Mouse (Mus musculus) layer of hippocampus, adult 11-12 months (tissue): ENCODE measurements around the gene Ptf1a.

Experiments used
- DNase-seq: peaks from one replicate; pipeline ENCODE4 v3.0.0; 2022; ENCODE audit warnings: low spot score

The Ptf1a gene

DNA sequence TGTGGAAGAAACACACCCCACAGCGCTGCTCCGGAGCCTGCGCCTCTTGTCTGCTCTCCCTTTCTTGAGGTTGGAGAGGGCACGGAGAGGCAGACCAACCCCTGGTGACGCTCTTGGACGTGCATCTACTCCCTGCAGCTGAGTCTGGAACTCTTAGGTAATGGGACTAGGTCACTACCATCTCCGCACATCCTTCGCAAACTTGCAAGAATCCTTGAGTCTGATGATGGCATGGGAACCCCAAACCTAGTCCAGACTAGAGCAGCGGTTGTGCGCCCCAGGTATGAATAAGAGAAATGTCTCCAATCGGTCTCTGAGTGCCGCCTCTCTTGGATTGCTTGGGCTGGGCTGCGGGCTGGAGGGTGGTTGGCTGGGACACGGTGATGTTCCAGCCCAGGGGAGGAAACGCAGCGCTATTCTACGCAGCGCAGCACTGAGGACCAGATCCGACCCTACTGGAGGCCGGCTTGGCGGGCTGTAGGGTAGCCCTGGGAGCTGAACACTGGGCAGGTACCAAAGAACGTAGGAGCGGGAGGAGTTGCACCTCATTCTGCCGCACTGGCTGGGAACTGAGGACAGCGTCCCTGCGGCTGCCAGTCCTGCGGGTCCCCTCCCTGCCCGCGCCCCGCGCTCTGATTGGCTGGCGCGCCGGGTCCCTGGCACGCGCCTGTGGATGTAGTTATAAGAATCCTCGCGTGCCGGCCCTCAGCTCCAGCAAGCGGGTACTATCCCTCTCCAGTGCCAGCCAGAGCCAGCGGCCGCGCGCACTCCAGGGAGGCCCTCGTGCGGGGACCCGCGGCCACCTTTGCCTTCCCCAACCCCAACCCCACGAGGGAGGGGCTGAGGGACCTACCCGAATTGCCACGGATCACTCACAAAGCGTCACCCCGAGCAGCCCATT, at the start of gene Ptf1a:
Ptf1a (plus strand) TSS at position 733 of the 901 bp plus-strand sequence.
- DNase-seq, result no peak

DNA sequence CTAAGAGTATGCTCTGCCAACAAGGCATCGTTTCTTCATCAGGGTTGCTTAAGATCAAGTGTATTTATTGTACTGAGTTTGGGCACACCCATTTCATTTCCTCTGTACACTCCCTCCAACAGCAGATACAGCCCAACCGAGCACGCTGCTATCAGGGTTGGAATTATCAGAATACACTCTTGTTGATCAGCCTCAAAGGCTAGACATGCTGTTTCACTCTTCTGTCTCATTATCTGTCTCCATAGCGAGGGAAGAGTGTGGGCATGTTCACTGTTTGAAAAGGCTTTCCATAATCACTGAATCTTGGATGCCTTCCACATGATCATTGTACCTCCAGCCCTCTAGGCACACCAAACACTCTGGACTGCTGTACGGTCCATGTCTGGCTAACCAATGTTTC, 40.1 kb upstream of the Ptf1a start:
- no peak for DNase-seq

DNA sequence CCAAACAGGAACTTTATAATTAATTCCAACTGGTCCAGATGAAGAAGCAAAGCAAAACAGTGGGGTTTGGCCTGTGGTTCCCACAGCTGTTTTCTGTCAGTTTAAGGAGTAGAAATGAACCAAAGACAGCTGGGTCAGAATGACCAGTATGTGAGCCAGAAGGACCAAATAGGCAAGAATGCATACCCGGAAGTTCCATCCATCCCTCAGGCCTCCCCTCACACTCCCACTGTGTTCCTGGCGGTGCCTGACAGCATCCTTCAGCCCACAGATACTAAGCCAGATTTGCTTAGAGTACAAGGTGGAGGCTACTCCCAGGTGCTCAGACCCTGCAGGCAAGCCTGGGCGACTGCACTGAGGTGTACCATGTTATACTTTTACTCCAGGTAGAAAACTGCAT, 38.9 kb upstream of the Ptf1a start:
- no peak for DNase-seq

DNA sequence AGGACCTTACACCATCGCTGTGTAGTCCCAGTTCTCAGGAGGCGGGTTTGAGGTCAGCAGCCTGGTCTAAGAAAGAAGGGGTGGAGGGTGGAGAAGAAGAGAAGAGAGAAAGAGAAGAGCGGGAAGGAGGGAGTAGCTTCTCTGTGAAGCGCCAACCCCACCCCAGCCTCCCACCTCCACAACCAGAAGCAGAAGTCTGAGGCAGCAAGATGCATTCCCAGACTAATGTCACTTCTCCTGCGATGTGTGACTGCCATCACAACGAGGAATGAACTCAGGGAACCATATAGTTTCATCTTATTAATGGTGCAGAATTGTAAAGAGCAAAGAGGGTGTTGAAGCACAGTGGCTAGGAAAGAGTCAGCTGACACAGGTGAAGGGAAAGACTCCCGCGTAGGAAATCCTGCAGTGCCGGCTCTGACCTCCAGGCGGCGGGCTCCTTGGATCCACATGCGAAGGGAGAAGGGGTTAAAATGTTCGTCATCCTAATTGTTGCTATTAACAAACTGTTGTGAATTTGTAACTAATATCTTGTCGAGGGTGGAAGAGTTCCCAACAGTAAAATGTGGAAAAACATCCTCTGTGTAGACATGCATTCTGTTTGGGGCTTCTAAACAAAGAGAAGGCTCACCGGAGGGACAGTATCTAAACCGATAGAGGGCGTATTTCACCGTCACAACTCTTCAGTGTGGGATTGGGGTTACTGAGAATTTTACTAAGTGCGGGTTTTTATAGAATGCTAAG, 31.1 kb upstream of the Ptf1a start:
- DNase-seq, result peak; percentile 75

GRCm38 (mm10) chr2:19415063-19415521, 30.4 kb upstream of the Ptf1a start:
- DNase-seq, result peak; percentile 78

- no peak for DNase-seq
Observed at GRCm38 (mm10) chr2:19416066-19416465, 29.4 kb upstream of the Ptf1a start.

GRCm38 (mm10) chr2:19419686-19420345, 25.6 kb upstream of the Ptf1a start:
- DNase-seq, result no peak

GRCm38 (mm10) chr2:19422226-19422625, 23.2 kb upstream of the Ptf1a start:
- no peak for DNase-seq

GRCm38 (mm10) chr2:19423086-19423485, 22.4 kb upstream of the Ptf1a start:
- DNase-seq, result no peak

GRCm38 (mm10) chr2:19429031-19429430, 16.4 kb upstream of the Ptf1a start:
- DNase-seq, result no peak

GRCm38 (mm10) chr2:19429691-19430690, 15.5 kb upstream of the Ptf1a start:
- DNase-seq, result no peak

DNA sequence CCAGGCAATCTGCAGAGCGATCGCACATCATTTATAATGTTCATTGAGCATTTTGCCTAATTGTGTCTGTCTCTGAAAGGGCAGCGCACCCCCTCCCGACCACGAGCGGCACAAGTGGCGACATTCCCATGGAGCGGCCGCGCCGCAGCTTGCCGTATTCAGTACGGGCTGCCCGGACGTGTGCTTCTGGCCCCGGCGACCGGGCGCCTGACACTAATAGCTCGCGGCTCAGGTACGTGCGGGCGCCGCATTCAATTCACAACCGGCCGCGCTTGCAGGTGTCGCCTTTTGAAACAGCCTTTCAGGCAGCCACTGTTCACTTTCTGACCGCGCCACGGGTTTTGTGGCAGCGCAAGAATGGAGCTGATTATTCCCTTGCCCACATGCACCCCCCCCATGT, 14.7 kb upstream of the Ptf1a start:
- DNase-seq, result no peak

- DNase-seq, result no peak
Observed at GRCm38 (mm10) chr2:19431186-19431585, 14.3 kb upstream of the Ptf1a start.

DNA sequence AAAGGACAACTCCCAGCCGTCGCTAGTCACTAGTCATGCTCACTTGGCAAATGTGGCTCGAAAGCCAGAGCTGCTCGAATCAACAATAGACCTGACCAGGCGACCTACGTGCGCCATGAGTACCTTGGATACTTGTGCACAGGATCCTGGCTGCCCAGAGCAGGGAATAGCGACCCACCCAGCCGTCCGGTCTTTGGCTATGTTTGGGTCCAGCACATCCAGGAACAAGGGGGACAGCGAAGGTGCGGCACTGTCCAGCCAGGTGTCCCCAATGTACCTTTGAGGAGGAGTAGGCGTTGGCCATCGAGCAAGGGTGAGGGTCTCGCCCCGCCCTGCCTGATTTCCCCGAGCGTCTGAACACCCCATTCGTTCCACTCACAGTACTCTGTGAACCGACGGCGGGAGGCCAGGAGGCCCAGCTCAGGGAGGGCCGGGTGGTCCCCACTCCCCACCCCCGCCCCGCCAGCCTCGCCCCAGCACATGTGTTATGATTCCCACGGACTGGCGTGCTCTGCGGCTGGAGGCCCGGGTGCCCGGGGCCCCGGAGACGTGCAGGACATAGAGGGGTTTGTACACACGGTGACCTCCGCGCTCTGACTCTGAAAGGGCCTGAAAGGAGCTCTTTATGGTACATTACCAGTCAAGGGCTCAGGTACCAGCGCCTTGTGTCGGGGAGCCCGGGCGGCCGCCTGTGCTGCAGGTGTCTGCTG, 13.7 kb upstream of the Ptf1a start:
- no peak for DNase-seq

DNA sequence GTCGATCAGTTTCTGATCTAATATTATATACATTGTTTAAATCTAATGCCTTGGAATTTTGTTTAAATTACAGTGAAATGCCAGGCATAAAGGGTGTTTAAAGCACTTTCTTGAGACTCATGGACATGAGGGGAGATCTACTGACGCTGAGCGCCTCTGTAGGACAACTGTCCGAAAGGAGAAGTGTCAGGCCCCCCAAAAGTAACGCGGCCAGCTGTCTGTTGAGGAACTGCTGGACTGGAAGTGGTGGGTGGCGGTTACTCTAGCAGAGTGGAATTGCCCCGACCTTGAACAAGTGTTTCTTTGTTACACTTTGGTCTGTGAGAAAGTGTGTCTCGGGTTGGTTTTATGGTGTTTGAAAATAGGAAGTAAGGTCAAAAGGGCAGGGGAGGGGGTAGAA, 1.1 kb upstream of the Ptf1a start:
- no peak for DNase-seq

GRCm38 (mm10) chr2:19445871-19446501, 523 bp downstream of the Ptf1a start:
- DNase-seq, result no peak

DNA sequence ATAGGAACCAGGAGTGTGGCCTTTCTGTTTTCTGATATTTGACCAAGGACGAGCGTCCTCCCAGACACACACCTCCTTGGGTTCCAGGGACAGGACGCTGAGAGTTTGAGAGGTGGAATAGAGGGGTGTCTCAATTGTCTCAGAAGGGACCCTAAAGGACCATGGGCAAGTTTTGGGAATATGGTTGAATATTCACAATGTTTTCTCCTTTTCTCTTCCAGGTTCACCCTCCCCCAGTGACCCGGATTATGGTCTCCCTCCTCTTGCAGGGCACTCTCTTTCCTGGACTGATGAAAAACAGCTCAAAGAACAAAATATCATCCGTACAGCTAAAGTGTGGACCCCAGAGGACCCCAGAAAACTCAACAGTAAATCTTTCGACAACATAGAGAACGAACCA, 1.3 kb downstream of the Ptf1a start:
- DNase-seq, result no peak

DNA sequence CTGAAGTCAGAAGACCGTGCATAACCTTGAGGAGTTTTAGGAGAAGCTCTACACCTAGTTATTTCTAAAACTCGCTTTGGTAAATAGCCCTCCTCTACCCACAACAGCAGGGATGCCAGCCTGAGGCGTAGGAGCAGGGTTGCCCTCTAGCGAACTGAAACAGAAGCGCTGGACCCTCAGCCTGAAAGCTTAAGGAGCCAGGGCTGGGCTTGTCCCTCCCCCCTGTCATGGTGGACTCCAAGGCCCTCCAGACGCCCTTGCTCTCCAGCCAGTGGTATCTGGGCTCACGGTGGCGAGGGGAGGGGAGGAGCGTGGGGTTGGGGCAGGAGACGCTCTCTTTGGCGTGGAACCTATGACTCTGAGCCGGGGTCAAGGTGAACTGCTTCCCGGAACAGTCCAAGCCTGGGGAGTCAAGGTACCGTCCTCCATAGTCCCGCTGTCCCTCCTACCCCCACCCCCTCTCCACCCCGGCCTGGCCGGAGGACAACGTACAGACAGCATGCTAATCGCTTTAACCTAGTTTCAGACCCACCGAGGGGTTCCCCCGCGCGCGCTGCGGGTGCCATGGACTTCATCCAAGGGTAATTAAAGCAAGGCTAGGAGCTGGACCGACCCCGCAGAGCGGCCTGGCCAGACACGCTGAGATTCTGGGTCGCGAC, 2.7 kb downstream of the Ptf1a start:
- DNase-seq, result no peak

DNA sequence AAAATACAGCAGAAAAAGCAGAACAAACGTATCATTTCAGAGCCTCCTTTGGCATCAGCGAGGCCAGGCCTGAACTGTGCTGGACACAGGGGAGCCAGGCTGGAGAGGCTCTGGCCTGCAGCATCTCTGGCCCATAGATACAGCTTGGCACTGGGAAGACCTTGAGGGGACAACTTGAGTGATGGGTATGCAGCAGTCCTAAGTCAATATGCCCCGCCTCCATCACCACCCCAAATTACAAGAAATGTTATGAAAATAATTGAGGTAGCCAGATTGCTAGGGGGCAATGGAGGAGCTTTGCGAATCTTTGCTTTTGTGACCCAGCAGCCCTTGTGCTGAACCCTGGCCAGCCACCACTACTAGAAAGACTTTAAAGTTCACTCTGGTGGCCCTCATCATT, 3.8 kb downstream of the Ptf1a start:
- no peak for DNase-seq
